Mouse (Mus musculus) embryonic fibroblast, embryonic 13.5 days (primary cell): ENCODE results near the gene Cd244a.

Experiments
- CTCF ChIP-seq: IDR thresholded peaks from 2 replicates; pipeline ENCODE4 v1.5.1; 2011; ENCODE audit warnings: mild to moderate bottlenecking, control low read depth, low read length, moderate library complexity, borderline replicate concordance; ENCODE audit not compliant: insufficient read depth
- POLR2A ChIP-seq: IDR thresholded peaks from 2 replicates; pipeline ENCODE4 v1.6.1; 2011; ENCODE audit warnings: low read depth, mild to moderate bottlenecking, control low read depth, low read length, moderate library complexity

DNA sequence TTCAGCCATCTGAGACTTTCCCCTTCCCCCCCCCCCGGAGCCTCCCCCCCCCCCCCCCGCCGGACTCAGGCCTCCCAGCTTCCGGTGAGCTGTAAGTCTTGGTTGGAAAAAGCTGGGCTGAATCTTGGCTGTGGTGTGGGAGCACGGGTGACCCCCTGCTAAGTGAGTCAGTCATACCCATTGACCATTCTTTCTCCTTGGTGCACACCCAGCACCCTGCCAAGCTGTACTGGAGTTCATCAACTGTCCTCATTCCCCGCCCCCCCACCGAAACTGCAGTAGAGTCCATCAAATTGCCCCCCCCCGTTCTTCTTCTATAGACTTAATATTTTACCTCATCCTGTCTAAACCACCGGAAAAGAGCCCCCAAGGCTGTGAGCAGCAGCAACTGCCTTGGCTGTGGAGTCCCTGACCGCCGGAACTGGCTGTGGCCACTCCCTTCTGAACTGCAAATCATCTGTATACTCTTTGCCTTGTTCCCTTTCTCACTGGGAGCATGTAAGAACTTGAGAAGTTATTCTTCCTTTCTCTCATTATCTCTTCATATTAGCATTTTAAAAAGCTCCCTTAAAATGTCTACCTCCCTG lies 2.7 kb downstream of the Cd244a start:
- TF ChIP-seq CTCF = no peak
- no peak for TF ChIP-seq POLR2A
